Mouse (Mus musculus) heart, adult 8-10 months (tissue): ENCODE data around the gene Sorcs1. TPM values are rescaled to one million over a fixed set of nuclear protein-coding genes. Genes with fewer than 3 reads are reported as not detected.

ENCODE experiments used
- DNase-seq: peaks from one replicate; pipeline ENCODE4 v3.0.0; 2022; ENCODE audit warnings: low spot score
- total RNA-seq, 4 experiments: library from RNA; stranded (reverse); gene quantifications; 2 replicates each; pipeline ENCODE4 v1.2.4; 2022

Gene Sorcs1
- under 1 TPM; 0.06 to 0.25 (median 0.14) TPM for total RNA-seq

DNA sequence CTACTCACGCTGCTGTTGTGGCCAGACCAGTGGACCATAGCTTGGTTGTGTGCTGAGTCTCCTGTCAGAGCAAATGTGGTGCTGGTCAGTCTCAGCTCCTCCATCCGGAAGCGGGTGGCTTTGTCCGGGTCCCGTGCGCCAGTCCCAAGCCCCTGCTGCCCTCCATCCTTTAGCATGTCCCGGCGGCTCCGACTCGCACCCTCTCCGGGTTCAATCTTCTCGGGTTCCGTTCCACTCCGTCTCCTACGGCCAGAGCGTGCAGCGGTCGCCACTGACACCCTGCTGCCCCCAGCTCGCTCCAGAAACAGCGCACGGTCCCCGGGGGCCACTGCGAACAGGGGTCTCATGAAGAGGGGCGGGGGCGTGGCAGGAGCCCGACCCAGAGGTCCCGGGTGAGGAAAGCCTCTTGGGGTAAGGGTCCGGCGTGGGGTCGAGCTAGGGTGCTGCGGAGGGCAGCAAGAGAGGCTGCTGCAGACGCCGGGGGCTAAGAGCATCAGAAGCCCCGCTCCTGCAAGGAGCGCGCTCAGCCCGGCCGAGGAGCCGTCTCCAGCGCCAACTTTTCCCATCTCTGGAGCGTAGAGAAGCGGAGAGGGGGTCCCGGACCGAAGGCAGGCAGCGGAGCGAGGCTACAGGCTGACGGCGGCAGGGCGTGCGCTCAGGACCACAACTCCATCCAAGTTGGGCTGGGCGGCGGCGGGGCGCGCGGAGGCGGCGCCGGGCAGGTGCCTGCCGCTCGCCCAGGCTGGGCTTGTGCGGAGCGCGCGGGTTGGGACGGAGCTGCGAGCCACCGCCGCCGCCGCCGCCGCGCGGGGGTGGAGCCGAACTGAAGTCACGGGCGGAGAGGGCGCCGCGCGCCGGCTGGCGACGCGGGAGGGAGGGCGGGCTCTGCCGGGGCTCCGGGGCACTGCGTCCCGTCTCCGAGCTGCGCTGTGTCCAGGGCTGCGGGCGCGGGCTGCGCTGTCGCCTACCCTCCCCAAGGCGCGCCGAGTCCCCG lies at the start of gene Sorcs1:
Gene Sorcs1 (minus strand): TSS at position 744 of the 994 bp plus-strand sequence.
- no peak for DNase-seq

- DNase-seq, result no peak
Measured at GRCm38 (mm10) chr19:50683277-50683676, 4.8 kb upstream of the Sorcs1 start.

- DNase-seq, result no peak
Measured at GRCm38 (mm10) chr19:50678946-50679345, 500 bp upstream of the Sorcs1 start.

GRCm38 (mm10) chr19:50676578-50677524 lies 1.6 kb downstream of the Sorcs1 start:
- no peak for DNase-seq

DNA sequence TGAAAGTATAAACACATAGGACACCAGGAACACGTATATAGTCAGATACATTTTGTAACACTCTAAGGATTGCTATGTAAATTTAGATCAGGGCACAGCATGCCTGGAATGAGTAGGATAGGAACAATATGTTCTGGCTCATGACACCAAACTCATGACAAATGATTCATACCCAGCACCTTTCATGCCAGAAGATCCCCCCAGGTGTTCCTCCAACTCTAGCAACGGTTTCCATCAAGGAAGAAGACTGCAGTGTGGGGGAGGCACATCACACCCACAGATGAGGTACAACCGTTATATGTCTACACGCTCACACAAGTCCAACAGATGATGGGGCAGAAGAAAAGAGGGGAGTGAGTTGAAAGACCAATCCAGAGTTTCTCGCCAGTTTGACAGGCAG lies 3.5 kb downstream of the Sorcs1 start:
- DNase-seq, result no peak

- no peak for DNase-seq
Measured at GRCm38 (mm10) chr19:50667516-50667915, 10.9 kb downstream of the Sorcs1 start.

- no peak for DNase-seq
Measured at GRCm38 (mm10) chr19:50664311-50664710, 14.1 kb downstream of the Sorcs1 start.

DNA sequence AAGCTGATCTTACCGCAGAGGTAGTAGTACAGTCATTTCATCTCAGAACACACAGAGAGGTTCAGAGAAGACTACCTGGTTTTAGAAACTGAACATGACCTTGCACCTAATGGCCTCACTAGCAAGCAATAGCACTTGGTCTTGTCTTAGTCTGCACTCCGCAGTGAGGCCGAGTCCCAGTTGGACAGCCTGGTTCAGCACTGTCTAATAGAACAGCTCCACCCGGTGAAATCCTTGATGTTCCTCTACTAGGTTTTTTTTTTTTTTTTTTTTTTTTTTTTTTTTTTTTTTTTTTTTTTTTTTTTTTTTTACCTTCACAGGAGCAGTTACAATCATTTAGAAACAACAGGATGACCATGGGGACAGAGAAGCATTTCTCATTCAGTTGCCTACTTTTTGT lies 19.3 kb downstream of the Sorcs1 start:
- DNase-seq, result no peak

GRCm38 (mm10) chr19:50652750-50653149 lies 25.7 kb downstream of the Sorcs1 start:
- DNase-seq, result no peak

- DNase-seq, result peak; percentile 6
Measured at GRCm38 (mm10) chr19:50643836-50644235, 34.6 kb downstream of the Sorcs1 start.

DNA sequence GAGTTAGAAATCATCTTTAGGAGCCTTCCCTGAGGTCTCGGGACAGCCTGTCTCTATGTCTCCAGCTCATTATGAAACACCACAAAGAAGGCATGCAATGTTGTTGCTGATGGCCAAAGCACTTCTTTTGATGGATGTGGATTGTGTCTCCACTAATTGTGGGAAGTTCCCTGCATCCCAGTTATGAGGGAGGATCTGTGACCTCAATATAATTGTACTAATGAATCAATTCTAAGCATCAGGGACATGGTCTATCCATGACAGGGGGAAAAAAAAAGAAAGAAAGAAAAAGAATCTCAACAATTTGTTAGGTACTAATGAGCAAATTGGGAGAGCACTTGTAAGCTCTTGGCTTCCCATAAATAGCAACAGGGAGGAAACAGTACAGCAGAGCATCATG lies 36.3 kb downstream of the Sorcs1 start:
- no peak for DNase-seq

GRCm38 (mm10) chr19:50640251-50641032 lies 38.0 kb downstream of the Sorcs1 start:
- DNase-seq, result no peak

DNA sequence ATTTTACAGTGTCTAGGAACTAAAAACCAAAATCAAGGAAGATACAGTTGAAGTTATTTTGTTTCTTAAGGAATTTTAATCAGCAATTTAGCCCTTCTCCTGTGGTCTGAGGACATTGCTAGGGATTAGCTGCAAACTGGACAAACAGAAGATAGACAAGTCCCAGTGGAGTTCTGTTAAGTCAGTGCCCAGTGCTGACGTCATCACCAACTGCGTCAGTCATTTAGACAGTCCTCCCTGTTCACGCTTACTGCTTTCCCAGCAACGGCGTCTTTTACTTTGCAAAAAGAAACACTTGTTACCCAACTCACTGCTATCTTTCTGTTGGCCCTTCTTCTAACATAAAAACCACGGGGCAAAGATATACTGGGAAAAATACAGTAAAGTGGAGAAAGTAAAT lies 40.3 kb downstream of the Sorcs1 start:
- DNase-seq, result peak; percentile 16

- no peak for DNase-seq
Measured at GRCm38 (mm10) chr19:50614013-50614412, 64.4 kb downstream of the Sorcs1 start.

DNA sequence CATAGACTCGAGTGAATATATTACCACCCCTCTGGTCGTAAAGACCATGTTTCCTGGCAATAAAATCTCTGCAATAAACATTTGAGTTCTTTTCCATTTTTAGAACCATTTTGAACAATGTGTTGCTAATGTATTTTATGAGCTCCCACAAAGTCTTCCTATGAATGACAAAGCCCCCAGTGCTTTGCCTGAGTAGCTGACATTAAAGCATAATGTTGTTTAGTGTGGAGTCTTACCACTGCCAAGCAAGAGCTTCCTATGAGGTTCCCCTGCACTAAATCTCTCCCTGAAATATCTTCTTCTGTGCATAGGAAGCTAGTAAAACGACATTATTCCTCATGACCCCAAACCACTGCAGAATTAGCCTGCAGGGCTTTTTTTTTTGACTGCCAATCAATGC lies 66.8 kb downstream of the Sorcs1 start:
- DNase-seq, result no peak

DNA sequence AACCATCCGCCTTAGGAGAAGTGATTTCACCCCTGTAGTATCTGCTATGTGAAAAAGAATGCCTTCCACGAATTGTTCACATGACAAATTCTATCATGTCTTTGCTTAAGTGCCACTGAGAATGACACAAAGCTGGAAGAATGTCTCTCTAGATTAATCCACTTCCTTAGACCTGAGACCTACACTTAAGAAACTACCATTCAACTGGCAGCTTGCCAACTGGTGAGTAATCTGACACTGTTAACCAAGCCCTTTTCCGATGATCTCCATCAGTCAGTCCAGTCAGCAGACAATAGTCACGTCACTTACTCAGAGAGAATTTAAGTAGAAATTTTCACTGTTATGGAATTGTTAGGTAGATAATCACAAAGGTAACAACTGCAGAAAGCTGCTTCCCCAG lies 74.6 kb downstream of the Sorcs1 start:
- DNase-seq, result no peak

DNA sequence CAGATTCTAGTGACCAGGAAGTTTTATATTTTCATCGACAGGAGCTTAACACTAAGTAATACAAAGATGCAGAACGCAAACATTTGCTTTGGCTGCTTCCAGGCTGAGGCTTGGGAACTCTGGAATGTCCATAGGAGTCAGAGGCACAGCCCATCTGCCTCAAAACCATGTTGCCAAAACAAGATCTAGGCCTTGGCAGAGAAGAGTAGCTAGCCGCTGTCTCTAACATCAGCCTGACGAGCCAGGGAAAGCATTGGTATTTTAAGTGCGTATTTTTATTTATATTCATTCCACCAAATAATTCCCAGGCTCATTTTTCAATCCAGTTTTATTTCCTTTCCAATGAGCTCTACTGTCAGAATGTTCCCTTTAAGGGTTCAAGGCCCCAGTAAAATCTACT lies 75.1 kb downstream of the Sorcs1 start:
- DNase-seq, result no peak

- DNase-seq, result no peak
Measured at GRCm38 (mm10) chr19:50597300-50597699, 81.1 kb downstream of the Sorcs1 start.

GRCm38 (mm10) chr19:50586182-50586581 lies 92.3 kb downstream of the Sorcs1 start:
- DNase-seq, result no peak

DNA sequence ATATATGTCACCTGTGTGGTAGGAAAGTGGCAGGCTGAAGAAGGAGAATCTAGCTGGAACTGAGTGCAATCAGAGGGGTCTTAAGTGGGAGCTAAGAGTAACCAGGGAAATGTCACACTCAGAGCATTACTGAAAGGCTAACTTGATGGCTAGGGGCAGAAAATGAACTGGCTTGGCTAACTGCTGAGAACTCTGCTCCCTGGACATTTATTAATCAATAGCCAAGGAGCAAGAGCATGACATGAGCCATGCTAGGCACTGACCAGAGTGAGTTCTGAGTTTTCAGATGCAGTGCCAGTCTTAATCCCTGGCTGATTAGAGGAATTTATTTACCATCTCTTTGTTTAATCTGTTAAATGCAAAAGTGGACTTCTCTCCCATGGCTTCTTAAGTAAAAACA lies 95.5 kb downstream of the Sorcs1 start:
- DNase-seq, result no peak

GRCm38 (mm10) chr19:50569669-50570195 lies 108.7 kb downstream of the Sorcs1 start:
- no peak for DNase-seq
